Mouse (Mus musculus): ENCODE measurements around the gene Jade1.
A peak's percentile ranks its signal among the peaks of the same experiment; 100 is the strongest.

Jade1 gene

DNA sequence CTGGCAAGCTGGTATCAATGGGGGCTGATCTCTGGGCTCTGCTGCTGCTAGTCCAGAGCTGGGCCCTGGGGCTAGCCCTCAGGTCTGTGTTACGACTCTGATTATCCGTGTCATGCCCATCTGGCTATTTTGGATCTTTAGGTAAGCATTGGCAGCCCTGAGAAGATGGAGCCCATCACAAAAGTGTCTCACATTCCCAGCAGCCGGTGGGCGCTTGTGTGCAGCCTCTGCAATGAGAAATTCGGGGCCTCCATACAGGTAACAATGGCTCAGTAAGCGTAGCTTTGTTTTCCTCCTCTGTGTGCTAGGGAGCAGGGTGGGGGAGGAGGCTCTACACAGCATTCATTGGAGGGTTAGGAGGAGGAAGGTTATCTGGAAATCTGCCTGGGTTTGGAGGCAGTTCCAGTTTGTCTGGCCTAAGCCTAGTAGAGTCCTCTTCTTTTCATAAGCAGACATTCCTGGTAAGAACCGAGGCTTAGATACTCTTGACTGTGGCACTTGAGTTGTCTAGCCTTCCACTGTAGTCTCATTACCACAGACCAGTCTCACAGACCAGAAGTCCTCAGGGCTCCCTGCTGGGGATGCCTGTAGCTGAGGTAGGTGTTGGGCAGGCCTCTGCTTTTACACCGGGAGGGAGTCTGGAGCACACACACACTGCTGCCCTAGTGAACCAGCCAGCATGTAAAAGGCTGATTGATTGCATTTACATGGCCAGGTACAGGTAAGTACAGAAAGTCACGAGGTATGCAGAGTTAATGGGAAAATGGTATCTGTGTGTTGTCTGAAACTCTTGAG lies 45.9 kb downstream of the Jade1 start:
- DNase-seq = no peak

GRCm38 (mm10) chr3:41602933-41603332 lies 47.4 kb downstream of the Jade1 start:
- no peak for DNase-seq

DNA sequence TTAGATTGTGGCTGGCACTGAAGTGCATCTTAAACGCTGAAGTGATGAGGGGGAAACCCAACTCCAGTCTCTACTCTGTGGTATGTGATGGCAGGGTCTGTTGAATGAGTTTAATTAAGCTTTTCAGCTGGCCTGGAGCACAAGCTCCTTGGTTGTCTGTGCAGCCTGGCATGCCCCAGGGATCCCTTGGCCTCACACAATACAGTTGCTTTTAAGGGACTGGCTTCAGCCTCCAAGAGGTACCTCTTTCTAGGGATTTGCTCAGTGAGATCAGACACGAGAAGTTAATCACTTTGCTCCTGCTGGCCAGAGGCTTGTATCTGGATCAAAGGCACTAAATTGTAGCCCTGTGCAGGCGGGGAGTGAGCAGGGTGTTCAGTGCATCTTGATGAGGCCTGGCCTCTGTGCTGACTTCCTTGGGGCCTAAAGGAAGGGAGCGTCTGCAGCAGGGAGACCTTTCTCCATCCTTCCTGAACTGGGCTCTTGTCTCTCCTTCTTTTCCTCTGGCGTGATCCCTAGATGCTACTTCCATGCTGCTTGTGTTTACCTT lies 48.0 kb downstream of the Jade1 start:
- DNase-seq = no peak

DNA sequence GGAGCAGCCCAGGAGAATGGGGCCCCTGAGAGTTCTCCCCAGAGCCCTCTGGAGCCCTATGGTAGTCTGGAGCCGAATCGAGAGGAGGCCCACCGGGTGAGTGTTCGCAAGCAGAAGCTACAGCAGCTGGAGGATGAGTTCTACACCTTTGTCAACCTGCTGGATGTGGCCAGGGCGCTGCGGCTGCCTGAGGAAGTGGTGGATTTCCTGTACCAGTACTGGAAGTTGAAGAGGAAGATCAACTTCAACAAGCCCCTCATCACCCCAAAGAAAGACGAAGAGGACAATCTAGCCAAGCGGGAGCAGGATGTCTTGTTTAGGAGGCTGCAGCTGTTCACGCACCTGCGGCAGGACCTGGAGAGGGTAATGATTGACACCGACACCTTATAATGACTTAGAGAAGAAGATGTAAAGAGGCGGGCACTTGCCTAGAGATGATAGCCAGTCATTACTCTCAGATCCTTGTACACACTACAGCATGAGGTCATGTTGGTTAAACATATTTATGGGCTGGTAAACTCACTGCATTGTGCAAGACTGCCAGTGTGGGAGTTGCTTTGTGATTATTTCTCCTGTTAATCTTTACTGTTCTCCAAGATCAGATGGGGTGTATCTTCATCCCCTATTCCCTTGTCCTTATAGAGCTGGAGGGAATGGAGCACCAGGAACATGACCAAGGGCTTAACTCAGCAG lies 49.2 kb downstream of the Jade1 start:
- no peak for DNase-seq

GRCm38 (mm10) chr3:41605601-41606329 lies 50.2 kb downstream of the Jade1 start:
- no peak for DNase-seq

DNA sequence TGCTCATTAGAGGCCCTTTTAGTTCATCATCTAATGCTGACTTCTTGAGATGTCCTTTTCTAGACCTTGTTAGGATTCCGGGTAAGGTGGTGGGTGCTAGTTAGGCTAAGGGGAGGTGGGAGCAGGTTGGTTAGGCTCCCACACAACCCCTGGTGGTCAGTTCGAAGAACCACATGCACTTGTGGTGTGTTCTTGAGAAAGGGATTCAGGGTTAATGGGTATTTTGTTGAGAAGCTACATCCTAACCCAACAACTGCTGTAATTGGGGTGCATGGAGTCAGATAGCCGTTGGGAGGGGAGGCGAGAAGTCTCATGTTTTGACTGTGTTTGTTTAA lies 50.8 kb downstream of the Jade1 start:
- DNase-seq = no peak

GRCm38 (mm10) chr3:41607050-41607449 lies 51.5 kb downstream of the Jade1 start:
- DNase-seq = no peak

DNA sequence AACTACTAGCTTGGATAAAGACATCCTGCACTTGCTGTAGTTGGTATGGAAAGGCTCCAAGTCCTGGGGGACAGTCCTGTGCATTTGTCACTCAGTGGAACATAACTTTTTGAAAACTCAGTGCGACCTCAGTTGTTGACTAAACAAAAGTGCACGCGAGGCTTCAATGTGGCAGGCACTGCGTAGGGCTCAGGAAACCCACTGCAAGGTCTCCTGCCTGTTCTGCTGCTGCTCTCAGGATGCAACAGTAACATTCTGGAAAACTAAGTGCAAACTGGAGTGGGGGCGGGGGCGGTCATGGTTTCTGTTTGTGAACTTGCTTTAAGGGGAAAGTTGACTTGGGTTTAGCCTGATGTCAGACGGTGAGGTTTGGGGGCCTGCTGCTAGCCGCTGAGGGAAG lies 51.9 kb downstream of the Jade1 start:
- no peak for DNase-seq

DNA sequence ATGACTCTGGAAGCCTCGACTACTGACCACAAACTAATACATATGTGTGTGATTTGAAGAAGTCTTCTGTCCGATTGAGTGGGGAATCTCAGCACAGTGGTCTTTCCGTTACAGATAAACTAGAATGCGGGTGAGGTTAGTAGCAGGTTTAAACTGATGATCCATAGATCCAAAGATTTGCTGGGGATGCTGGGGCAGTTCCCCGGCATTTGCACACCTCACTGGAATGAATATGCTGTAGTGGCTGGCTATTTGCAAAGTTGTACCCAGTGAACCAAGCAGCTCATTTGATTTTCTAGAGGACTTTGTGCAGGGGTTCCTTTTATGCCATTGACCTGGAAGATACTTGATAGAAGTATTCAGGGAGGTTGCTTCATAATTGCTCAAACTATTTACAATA lies 53.5 kb downstream of the Jade1 start:
- DNase-seq = no peak

DNA sequence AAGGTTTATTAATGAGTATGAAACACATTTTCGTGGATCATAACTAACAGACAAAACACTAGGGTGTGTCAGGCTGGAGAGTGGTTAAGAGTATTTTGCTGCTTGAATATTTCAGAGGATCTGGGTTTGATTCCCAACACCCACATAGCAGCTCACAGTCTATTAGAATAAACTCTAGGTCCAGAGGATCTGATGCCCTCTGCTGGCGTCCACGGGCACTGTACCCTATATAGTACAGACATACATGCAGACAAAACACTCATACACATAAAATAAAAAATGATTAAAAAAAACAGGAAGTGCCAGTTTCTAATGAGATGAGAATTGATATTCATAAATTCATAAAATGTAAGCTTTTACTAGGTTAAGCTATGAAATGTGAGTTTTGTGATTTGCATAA lies 56.7 kb downstream of the Jade1 start:
- no peak for DNase-seq

DNA sequence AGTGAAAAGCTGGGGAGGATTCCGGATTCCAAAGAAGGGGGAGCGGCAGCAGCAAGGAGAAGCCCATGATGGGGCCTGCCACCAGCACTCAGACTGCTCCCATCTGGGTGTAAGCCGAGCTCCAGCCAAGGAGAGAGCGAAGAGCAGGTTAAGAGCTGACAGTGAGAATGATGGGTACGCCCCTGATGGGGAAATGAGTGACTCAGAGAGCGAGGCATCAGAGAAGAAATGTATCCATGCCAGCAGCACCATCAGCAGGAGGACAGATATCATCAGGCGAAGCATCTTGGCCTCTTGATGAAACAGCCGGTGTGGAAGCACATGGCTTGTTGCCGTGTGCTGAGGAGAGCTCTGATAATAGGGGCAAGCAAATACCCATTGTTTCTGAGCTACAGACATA lies 58.2 kb downstream of the Jade1 start:
- DNase-seq = peak; percentile 51 to 69

- DNase-seq = no peak
Measured at GRCm38 (mm10) chr3:41614230-41614985, 58.9 kb downstream of the Jade1 start.

- DNase-seq = no peak
Measured at GRCm38 (mm10) chr3:41618036-41618435, 62.5 kb downstream of the Jade1 start.

DNA sequence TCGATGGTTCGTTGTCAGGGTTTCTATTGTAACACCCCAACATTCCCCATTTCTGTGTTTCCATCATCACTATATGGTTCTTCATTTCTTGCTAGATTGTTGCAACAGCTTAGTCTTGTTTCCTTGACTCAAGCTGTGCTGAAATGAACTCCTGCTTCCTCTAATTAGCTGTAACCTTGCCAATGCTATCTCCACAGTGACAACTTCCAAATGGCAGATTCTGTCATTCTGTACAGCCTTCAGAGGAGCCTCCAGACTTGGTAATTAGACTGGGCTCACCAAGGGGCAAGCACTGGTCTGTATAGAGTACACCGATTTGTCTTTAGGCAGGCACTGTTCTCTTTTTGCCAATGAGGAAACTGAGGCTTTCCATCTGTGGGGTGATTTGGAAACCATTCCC lies 63.0 kb downstream of the Jade1 start:
- DNase-seq = peak in 1 of 2 experiments; percentile 35

GRCm38 (mm10) chr3:41620971-41621370 lies 65.4 kb downstream of the Jade1 start:
- DNase-seq = no peak

GRCm38 (mm10) chr3:41655642-41656041 lies 100.1 kb downstream of the Jade1 start:
- DNase-seq = no peak
